Mouse (Mus musculus) midbrain, embryonic 12.5 days (tissue): ENCODE data around the gene Lgals2. TPM values are rescaled to one million over a fixed set of nuclear protein-coding genes. Genes with fewer than 3 reads are reported as not detected.
A peak's percentile ranks its signal among the peaks of the same experiment; 100 is the strongest.

Experiments used
- ATAC-seq: fragments of 200-750 bp; cut with Nextera tagmentation; 2 replicates; pipeline ENCODE4 v1.8.0; 2017; ENCODE audit warnings: low read depth, moderate TSS enrichment, moderate library complexity; ENCODE audit not compliant: low FRiP score
- H3K27ac ChIP-seq: fragments of 300-500 bp; sonication (generic); replicated peaks from 2 replicates; pipeline ENCODE4 v1.5.1; 2016; ENCODE audit warnings: mild to moderate bottlenecking
- H3K27me3 ChIP-seq: fragments of 300-500 bp; sonication (generic); 2 replicates; pipeline ENCODE4 v1.6.1; 2016; ENCODE audit warnings: mild to moderate bottlenecking
- H3K36me3 ChIP-seq: fragments of 300-500 bp; sonication (generic); 2 replicates; pipeline ENCODE4 v1.6.1; 2016
- H3K4me1 ChIP-seq: fragments of 300-500 bp; sonication (generic); 2 replicates; pipeline ENCODE4 v1.6.1; 2016
- H3K4me2 ChIP-seq: fragments of 300-500 bp; sonication (generic); replicated peaks from 2 replicates; pipeline ENCODE4 v1.6.1; 2016; ENCODE audit warnings: mild to moderate bottlenecking, moderate library complexity
- H3K4me3 ChIP-seq: fragments of 300-500 bp; sonication (generic); 2 replicates; pipeline ENCODE4 v1.5.1; 2016; ENCODE audit warnings: mild to moderate bottlenecking
- H3K9ac ChIP-seq: fragments of 300-500 bp; sonication (generic); replicated peaks from 2 replicates; pipeline ENCODE4 v1.6.1; 2016; ENCODE audit warnings: mild to moderate bottlenecking, moderate library complexity
- H3K9me3 ChIP-seq: fragments of 300-500 bp; sonication (generic); 2 replicates; pipeline ENCODE4 v1.6.1; 2016; ENCODE audit warnings: mild to moderate bottlenecking
- WGBS: fragments of 180-500 bp; shearing (Covaris S2); methylation state at CpG from one replicate; pipeline ENCODE4 v1.1.7; 2016; 5-methylcytosine and 5-hydroxymethylcytosine counted together
- microRNA-seq: library from miRNA; unstranded; fragments of <30 nt; microRNA quantifications from one replicate; pipeline ENCODE4, GENCODE M21; 2017
- polyA plus RNA-seq: library from polyadenylated mRNA; unstranded; fragments of >200 nt; fragmentation: Nextera tagmentation; extraction: Ambion mirVana; gene quantifications from 2 replicates; pipeline ENCODE4 v1.2.1, GENCODE M21; 2016

Lgals2 gene
- polyA plus RNA-seq, 1 experiment from 2014 or later = not detected

DNA sequence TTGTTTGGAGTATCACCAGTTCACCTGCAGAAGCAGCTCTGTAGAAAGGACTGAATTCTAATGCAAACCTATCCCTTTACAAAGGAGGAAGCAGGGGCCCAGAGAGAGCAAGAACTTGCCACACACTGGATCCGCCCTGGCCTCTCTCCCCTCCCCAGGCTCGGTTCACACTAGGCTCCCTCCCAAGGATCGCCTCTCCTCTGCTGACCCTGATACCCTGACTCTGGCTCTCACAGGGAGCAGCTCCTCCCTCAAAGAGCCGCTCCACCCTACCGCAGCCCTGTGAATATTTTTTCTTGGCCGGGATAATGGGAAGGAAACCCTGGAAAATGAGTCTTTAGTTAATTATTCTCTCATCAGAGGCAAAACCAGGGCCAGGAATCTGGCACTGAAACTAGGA, 51.0 kb downstream of the Lgals2 start:
- H3K27me3 ChIP-seq = peaks cover 73% of the 10 kb centered on the region
- no peaks in the 10 kb centered on the region for H3K9me3 ChIP-seq
- 7% methylated on average over 6 of the region's 6 CpGs for WGBS
- H3K4me1 ChIP-seq = peaks cover 30% of the 10 kb centered on the region
- no peak overlapping the region for H3K4me2 ChIP-seq
- ATAC-seq = no peak
- no peaks in the 10 kb centered on the region for H3K36me3 ChIP-seq
- H3K27ac ChIP-seq = no peak overlapping the region
- no peak overlapping the region for H3K4me3 ChIP-seq
- no peak overlapping the region for H3K9ac ChIP-seq

DNA sequence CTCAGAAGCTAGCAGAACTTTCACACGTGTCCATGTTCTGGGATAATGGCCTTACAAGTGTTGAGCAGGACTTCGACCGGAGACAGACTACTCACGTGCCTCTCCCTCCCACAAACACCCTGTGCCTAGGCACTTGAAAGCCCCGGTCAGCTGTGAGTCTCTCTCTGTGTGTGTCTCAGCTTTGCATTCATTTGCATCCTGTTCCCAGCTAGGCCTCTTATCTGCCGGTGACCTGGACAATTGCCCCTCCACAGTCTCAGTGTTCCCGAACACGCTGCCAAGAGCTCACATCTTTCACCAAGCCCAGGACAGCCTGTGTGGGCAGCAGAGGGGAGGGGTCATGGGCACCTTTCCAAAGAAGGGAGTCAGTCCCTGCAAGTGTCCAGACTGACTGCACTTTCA, 51.8 kb downstream of the Lgals2 start:
- Histone ChIP-seq H3K36me3 (no peaks in the 10 kb centered on the region), H3K9me3 (no peaks in the 10 kb centered on the region), H3K9ac (no peak overlapping the region), H3K4me3 (no peak overlapping the region), H3K27ac (no peak overlapping the region), H3K4me2 (peak overlapping the region; percentile 77), H3K27me3 (peaks cover 74% of the 10 kb centered on the region), H3K4me1 (peaks cover 33% of the 10 kb centered on the region)
- ATAC-seq = peak; percentile 55; the same call in 1 of the 2 replicates
- under 1% methylated on average over 8 of the region's 8 CpGs for WGBS

DNA sequence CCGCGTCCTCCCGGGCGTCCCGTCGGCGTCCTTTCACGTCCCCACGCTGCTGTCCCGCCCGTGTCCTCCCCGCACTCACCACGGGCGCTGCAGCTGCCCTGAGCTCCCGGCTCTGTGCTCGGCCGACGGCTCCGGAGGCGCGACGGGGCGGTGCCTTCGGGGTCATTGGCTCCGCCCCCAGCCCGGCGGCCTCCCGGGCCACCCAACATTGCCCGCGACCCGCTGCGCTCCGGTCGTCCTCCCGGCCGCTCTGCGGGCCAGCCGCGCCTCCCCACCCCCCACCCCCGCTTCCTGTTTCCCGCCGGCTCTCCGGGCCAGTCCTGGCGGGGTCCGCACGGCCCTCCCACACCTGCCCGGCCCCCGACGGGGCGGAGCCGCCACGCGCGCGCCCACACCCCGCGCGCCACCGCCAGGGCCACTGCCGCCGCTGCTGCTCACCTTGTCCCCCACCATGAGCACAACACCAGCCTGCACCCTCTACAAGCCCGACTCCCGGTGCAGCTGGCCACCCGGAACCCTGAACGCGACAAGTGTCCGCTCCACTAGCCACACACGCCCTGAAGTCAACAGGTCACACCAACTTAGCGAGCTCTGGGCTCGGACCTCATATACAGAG, 52.4 kb downstream of the Lgals2 start, which contains the start of gene Card10:
Gene Card10 (minus strand): TSS at position 267 of the 616 bp plus-strand sequence.
- no peaks in the 10 kb centered on the region for H3K36me3 ChIP-seq
- peaks cover 75% of the 10 kb centered on the region for H3K27me3 ChIP-seq
- under 1% methylated on average over 59 of the region's 70 CpGs for WGBS
- no peaks in the 10 kb centered on the region for H3K9me3 ChIP-seq
- H3K4me2 ChIP-seq = peak within 1 kb of the TSS; percentile 77
- peak; percentile 72 for ATAC-seq
- H3K27ac ChIP-seq = no peak within 1 kb of the TSS
- H3K9ac ChIP-seq = peak within 1 kb of the TSS; percentile 47
- H3K4me1 ChIP-seq = peaks cover 33% of the 10 kb centered on the region
- H3K4me3 ChIP-seq = peak within 1 kb of the TSS; percentile 49

DNA sequence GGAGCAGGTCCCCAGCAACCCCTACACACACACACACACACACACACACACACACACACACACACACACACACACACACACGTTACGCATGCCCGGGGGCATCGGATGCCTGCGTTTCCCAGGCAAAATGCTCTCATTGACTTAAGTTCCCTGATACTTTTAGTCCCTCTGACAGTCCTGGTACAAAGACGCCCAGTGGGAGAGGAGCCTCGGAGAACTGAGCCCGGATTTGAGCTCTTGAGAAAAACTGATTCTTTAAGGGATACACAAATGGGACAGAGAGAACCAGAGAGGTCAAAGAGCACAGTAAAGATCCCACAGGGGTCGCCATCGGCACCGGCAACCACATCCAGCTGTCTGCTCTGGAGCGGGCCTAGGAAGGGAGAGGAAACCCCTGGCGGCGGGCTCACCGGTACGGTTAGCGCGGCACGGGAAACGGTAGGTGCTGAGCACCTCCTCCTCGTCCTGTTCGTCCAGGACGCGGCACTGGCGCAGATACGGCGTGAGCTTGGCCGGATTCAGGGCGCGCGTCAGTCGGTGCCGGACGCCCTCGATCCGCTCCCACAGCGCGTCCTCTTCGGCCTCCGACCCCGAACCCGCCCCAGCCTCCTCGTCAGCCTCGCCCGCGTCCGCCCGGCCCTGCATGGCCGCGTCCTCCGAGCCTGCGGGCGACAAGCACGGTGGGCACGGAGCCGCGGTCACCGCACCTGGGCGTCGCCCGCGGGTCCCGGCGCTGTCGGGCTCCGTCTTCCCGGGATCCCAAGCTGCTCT, 53.2 kb downstream of the Lgals2 start:
- peak overlapping the region; percentile 47 for H3K9ac ChIP-seq
- H3K4me1 ChIP-seq = peaks cover 33% of the 10 kb centered on the region
- no peaks in the 10 kb centered on the region for H3K36me3 ChIP-seq
- ATAC-seq = peak; percentile 24; the same call in 1 of the 2 replicates
- peak overlapping the region; percentile 77 for H3K4me2 ChIP-seq
- peak overlapping the region; percentile 49 for H3K4me3 ChIP-seq
- no peaks in the 10 kb centered on the region for H3K9me3 ChIP-seq
- H3K27me3 ChIP-seq = peaks cover 75% of the 10 kb centered on the region
- WGBS = 5% methylated on average over 57 of the region's 67 CpGs
- no peak overlapping the region for H3K27ac ChIP-seq

DNA sequence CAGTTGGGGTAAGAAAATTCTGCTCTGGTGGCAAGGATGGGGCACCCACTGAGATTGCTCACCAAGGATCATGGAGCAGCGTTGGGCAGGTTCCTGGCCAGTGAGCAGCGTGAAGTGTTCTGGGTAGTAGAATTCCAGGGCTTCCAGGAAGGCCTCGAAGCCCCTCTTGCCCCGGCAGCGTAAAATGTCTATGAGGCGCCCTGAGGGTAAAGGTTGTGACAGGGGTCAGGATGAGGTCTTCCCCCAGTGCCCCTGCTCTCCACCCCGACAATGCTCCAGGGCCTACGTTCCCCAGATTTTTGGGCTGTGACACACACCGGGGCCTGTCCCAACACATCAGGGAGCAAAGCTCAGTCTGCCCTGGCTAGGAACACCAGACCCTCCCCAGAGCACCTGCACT, 53.8 kb downstream of the Lgals2 start:
- WGBS = 69% methylated on average over 9 of the region's 9 CpGs
- peak overlapping the region; percentile 77 for H3K4me2 ChIP-seq
- no peak for ATAC-seq
- no peaks in the 10 kb centered on the region for H3K9me3 ChIP-seq
- no peak overlapping the region for H3K9ac ChIP-seq
- H3K4me3 ChIP-seq = peak overlapping the region; percentile 49; the same call in 1 of the 2 replicates
- H3K27ac ChIP-seq = no peak overlapping the region
- no peaks in the 10 kb centered on the region for H3K36me3 ChIP-seq
- peaks cover 35% of the 10 kb centered on the region for H3K4me1 ChIP-seq
- H3K27me3 ChIP-seq = peaks cover 78% of the 10 kb centered on the region

Small RNAs within 50 kb of the gene (microRNA-seq; reads per million reads assigned to microRNA genes)
- gene Mir6955 = 0.70 reads per million

Other genes with a start within 250 kb of the Lgals2 start
- 0.88 and 2.2 TPM in 2 replicates for gene Elfn2, start 136.8 kb downstream of the Lgals2 start, polyA plus RNA-seq
- gene Mfng, start 82.1 kb downstream of the Lgals2 start, polyA plus RNA-seq = 119 and 137 TPM in 2 replicates
- gene Card10, start 52.5 kb downstream of the Lgals2 start, polyA plus RNA-seq = 2.3 and 2.6 TPM in 2 replicates
- 11.5 and 11.9 TPM in 2 replicates for gene Cdc42ep1, start 12.9 kb downstream of the Lgals2 start, polyA plus RNA-seq
- 50.9 and 52.7 TPM in 2 replicates for gene Gga1, start 21.7 kb upstream of the Lgals2 start, polyA plus RNA-seq
- gene Gm49510, start 44.1 kb upstream of the Lgals2 start, polyA plus RNA-seq = 0.10 TPM in 1 of 2 replicates, not detected in the other
- gene Sh3bp1, start 44.2 kb upstream of the Lgals2 start, polyA plus RNA-seq = 8.2 and 9.3 TPM in 2 replicates
- 46.3 and 53.7 TPM in 2 replicates for gene Pdxp, start 58.4 kb upstream of the Lgals2 start, polyA plus RNA-seq
- 346 and 420 TPM in 2 replicates for gene Lgals1, start 71.2 kb upstream of the Lgals2 start, polyA plus RNA-seq
- 50.2 and 59.6 TPM in 2 replicates for gene Nol12, start 79.4 kb upstream of the Lgals2 start, polyA plus RNA-seq
- 40.0 and 45.0 TPM in 2 replicates for gene Triobp, start 92.2 kb upstream of the Lgals2 start, polyA plus RNA-seq
- 547 and 575 TPM in 2 replicates for gene H1f0, start 172.9 kb upstream of the Lgals2 start, polyA plus RNA-seq
- not detected in 2 replicates for gene Galr3, start 186.4 kb upstream of the Lgals2 start, polyA plus RNA-seq
- 64.0 and 67.5 TPM in 2 replicates for gene Ankrd54, start 207.4 kb upstream of the Lgals2 start, polyA plus RNA-seq
- 198 and 202 TPM in 2 replicates for gene Eif3l, start 219.7 kb upstream of the Lgals2 start, polyA plus RNA-seq